Mouse (Mus musculus): ENCODE data around the gene Bean1. TPM values are rescaled to one million over a fixed set of nuclear protein-coding genes. Genes with fewer than 3 reads are reported as not detected.

Gene Bean1
- 0.62 and 1.3 TPM in 2 replicates for polyA plus RNA-seq (2012; rRNA removed)

- Histone ChIP-seq H3K4me1 (ENCODE audit: control insufficient read depth, insufficient read depth, low read length) (0 out of 2 replicates have a peak, but pooled peaks cover 3% of the 10 kb centered on the region), H3K4me3 (replicated peaks; ENCODE audit: extremely low read depth, low read depth, low read length) (peak within 1 kb of the TSS; percentile 19)
- WGBS, result 2% methylated on average over 85 of the region's 87 CpGs
- TF ChIP-seq POLR2A (IDR thresholded peaks at IDR 0.05; ENCODE audit: borderline replicate concordance, extremely low read depth, low read depth, low read length) (no peak), CTCF (IDR thresholded peaks at IDR 0.05; ENCODE audit: insufficient read depth, low read length) (no peak)
- DNase-seq, result peak; percentile 17
These were observed at the start of gene Bean1 for GRCm38 (mm10) chr8:104170118-104171049. Gene Bean1 (plus strand): TSS chr8:104170442.

GRCm38 (mm10) chr8:104121640-104122416, 48.4 kb upstream of the Bean1 start:
- no peak for TF ChIP-seq CTCF (IDR thresholded peaks at IDR 0.05; ENCODE audit: insufficient read depth, low read length)
- no peak for TF ChIP-seq POLR2A (IDR thresholded peaks at IDR 0.05; ENCODE audit: borderline replicate concordance, extremely low read depth, low read depth, low read length)
- Histone ChIP-seq H3K4me1 (ENCODE audit: control insufficient read depth, insufficient read depth, low read length) (peaks cover 24% of the 10 kb centered on the region), H3K4me3 (replicated peaks; ENCODE audit: extremely low read depth, low read depth, low read length) (no peak overlapping the region)
- no peak for DNase-seq
- 50% methylated on average over 12 of the region's 12 CpGs for WGBS

DNA sequence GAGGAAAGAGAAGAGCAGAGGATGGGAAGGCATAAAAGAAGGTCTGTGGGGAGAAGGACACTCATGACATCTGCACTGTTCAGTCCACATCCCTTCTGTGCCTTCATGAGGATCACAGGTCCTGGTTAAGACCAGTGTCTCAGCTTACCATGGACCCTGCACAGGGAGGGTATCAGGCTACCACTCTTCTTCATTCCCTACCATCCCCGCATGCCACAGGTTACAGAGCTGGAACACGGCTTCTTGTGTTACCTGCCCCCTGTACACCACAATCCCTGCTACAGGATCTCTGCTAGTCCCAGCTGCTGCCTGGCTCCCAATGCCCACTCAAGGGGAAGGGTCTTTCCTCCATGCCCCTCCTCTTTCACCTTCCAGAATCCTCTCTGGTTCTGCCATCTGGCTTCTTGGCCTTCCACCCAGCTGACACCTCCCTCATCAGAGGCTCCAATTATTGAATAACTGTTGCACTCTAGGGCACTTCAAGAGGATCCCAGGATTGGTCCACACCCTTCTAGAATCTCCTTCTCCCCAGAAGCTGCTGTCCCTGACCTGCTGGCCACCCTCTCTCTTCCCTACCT, 47.1 kb upstream of the Bean1 start:
- TF ChIP-seq CTCF (IDR thresholded peaks at IDR 0.05; ENCODE audit: insufficient read depth, low read length) (no peak), POLR2A (IDR thresholded peaks at IDR 0.05; ENCODE audit: borderline replicate concordance, extremely low read depth, low read depth, low read length) (no peak)
- WGBS, result 92% methylated on average over 2 of the region's 2 CpGs
- no peak overlapping the region for H3K4me3 ChIP-seq (replicated peaks; ENCODE audit: extremely low read depth, low read depth, low read length)
- H3K4me1 ChIP-seq (ENCODE audit: control insufficient read depth, insufficient read depth, low read length), result peaks cover 24% of the 10 kb centered on the region
- DNase-seq, result no peak

DNA sequence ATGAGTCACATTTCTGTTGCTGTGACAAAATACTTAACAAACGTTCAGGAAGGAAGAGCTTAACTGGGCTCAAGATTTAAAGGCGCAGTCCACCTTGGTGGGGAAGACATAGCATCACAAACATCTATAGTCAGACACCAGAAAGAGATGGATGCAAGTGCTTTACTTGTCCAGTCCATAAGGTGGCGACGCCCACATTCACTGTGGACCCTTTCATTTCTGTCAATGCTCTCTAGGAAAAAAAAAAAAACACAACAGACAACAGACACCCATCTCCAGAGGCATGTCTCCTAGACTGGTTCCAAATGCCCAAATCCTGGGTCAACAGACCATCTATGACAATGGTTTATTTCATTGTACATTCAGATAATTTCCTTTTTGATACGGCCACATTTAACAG, 45.7 kb upstream of the Bean1 start:
- no peak for DNase-seq
- Histone ChIP-seq H3K4me1 (ENCODE audit: control insufficient read depth, insufficient read depth, low read length) (peaks cover 30% of the 10 kb centered on the region), H3K4me3 (replicated peaks; ENCODE audit: extremely low read depth, low read depth, low read length) (no peak overlapping the region)
- 51% methylated on average over 5 of the region's 5 CpGs for WGBS
- TF ChIP-seq POLR2A (IDR thresholded peaks at IDR 0.05; ENCODE audit: borderline replicate concordance, extremely low read depth, low read depth, low read length) (no peak), CTCF (IDR thresholded peaks at IDR 0.05; ENCODE audit: insufficient read depth, low read length) (no peak)

DNA sequence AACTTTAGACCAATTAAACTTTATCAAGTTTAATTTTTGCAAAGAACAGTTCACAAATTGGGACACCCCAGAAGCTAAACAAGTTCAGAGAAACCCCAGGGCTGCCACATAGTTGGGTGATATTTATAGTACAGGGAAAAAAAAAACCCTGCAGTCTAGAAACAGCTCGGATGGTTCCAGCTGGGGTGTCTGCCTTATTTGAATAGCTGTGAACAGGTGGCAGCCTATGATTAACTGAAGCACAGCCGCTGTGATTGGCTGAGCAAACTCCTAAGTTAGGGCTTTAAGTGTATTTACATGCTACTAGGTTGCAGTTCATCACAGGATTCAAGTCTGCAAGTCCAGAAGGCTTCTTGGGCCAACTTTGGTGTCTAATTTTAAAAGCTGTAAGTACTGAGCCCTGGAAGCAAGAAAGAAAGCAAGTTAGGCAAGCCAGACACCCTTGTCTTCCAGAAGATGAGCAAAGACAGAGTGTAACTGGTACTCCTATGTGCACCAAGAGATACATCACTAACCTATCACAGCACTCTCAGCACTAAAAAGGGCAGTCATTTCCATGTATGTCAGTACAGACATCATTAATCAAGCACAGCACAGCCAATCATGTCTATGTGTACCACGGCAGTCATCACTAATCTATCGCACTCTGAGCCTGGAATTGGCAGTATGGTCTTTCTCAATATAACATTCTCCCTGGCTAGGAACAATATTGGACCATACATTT, 42.9 kb upstream of the Bean1 start:
- peaks cover 29% of the 10 kb centered on the region for H3K4me1 ChIP-seq (ENCODE audit: control insufficient read depth, insufficient read depth, low read length)
- no peak for DNase-seq
- 57% methylated on average over 4 of the region's 4 CpGs for WGBS
- no peak overlapping the region for H3K4me3 ChIP-seq (replicated peaks; ENCODE audit: extremely low read depth, low read depth, low read length)
- TF ChIP-seq CTCF (IDR thresholded peaks at IDR 0.05; ENCODE audit: insufficient read depth, low read length) (no peak), POLR2A (IDR thresholded peaks at IDR 0.05; ENCODE audit: borderline replicate concordance, extremely low read depth, low read depth, low read length) (no peak)

- Histone ChIP-seq H3K4me1 (ENCODE audit: control insufficient read depth, insufficient read depth, low read length) (peaks cover 14% of the 10 kb centered on the region), H3K4me3 (replicated peaks; ENCODE audit: extremely low read depth, low read depth, low read length) (no peak overlapping the region)
- TF ChIP-seq POLR2A (IDR thresholded peaks at IDR 0.05; ENCODE audit: borderline replicate concordance, extremely low read depth, low read depth, low read length) (no peak), CTCF (IDR thresholded peaks at IDR 0.05; ENCODE audit: insufficient read depth, low read length) (no peak)
- WGBS, result 91% methylated on average over 9 of the region's 9 CpGs
- no peak for DNase-seq
These were observed 39.3 kb upstream of the Bean1 start for GRCm38 (mm10) chr8:104130916-104131315.

DNA sequence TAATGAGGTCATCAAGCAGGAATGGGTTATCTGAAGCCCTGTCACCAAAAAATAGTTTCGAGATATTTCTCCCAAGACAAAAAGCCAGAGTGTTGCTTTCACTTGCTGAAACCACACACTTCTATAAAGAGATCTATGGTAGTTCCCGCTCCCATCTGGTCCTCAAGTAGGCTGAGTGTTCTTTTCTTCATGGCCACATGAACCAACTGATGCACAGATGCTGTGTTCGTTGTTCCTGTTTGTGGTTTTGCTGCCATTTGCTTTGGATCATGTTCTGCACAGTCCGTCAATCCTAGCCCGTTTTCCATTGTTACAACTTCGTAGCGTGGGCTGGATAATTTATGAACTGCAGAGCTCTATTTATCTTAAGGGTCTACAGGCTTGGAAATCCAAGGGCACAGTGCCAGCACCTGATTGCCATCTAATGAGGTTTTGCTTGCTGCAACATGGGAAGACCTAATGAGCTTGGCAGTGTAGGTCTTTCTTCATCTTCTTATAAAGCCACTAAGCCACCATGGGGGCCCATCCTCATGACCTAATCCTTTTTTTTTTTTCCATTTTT, 38.7 kb upstream of the Bean1 start:
- WGBS, result 44% methylated on average over 7 of the region's 7 CpGs
- no peak for DNase-seq
- TF ChIP-seq CTCF (IDR thresholded peaks at IDR 0.05; ENCODE audit: insufficient read depth, low read length) (no peak), POLR2A (IDR thresholded peaks at IDR 0.05; ENCODE audit: borderline replicate concordance, extremely low read depth, low read depth, low read length) (no peak)
- H3K4me3 ChIP-seq (replicated peaks; ENCODE audit: extremely low read depth, low read depth, low read length), result no peak overlapping the region
- peaks cover 11% of the 10 kb centered on the region for H3K4me1 ChIP-seq (ENCODE audit: control insufficient read depth, insufficient read depth, low read length)

- DNase-seq, result no peak
- Histone ChIP-seq H3K4me1 (ENCODE audit: control insufficient read depth, insufficient read depth, low read length) (peaks cover 2% of the 10 kb centered on the region; the same call in 1 of the 2 replicates), H3K4me3 (replicated peaks; ENCODE audit: extremely low read depth, low read depth, low read length) (no peak overlapping the region)
- TF ChIP-seq CTCF (IDR thresholded peaks at IDR 0.05; ENCODE audit: insufficient read depth, low read length) (no peak), POLR2A (IDR thresholded peaks at IDR 0.05; ENCODE audit: borderline replicate concordance, extremely low read depth, low read depth, low read length) (no peak)
- WGBS, result 92% methylated on average over 8 of the region's 8 CpGs
These were observed 35.7 kb upstream of the Bean1 start for GRCm38 (mm10) chr8:104134521-104134920.
